Mouse (Mus musculus): ENCODE measurements at regions not wholly inside any gene's neighbourhood (a gene's known extent, or its start where the extent isn't known, plus 50 kb on each side); places are given as distances from the start of the nearest gene placed in this dataset.

DNA sequence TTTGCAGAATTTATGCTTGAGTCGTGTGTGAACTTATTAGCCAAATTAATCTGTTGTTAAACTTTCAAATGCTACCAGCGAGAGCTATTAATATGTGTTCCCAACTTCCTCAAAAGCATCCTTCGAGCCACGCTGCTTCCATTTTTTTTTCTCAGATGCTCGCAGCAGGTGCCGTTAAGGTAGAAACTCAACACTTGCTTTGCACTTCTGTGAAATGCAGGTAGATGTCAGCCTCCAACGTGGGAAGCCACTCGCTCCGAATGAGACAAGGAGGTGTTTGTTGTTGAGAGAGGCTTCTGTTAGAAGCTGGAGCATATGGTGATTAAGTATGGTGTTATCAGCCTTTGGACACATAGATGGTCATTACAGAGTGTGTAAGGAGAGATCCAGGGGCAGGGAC, 433.1 kb upstream of the Adgrl2 start:
- H3K27me3 ChIP-seq (replicated peaks): no peaks in the 10 kb centered on the region
- H3K36me3 ChIP-seq (replicated peaks; ENCODE audit: low read length): no peaks in the 10 kb centered on the region
- peaks cover 13% of the 10 kb centered on the region; the same call in 1 of the 2 replicates for H3K9me3 ChIP-seq
- no peak overlapping the region for H3K4me3 ChIP-seq (replicated peaks)
- TF ChIP-seq GATA1 (IDR thresholded peaks at IDR 0.05; ENCODE audit: borderline replicate concordance, low read length): no peak
- no peak for TF ChIP-seq FLI1 (IDR thresholded peaks at IDR 0.05; ENCODE audit: low read length)
- no peaks in the 10 kb centered on the region for H3K4me1 ChIP-seq

DNA sequence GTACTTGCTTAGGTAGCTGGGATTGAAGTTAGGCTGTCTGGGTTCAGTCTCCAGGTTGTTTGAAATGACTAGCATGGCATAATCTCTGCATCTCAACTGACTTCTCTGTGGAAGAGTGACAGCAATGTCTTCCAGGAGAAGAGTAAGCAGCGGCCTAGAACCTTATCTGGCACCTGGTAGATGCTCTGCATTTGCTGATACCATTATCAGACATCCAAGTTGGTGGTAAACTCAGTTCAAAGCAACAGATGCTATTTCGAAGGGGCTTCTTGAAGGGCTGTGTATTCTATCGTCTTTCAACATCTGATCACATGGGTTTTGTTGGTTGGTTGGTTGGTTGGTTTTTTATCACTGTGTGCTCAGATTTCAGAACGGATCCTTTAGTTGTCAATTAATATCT, 424.7 kb upstream of the Adgrl2 start:
- TF ChIP-seq FLI1 (IDR thresholded peaks at IDR 0.05; ENCODE audit: low read length) (no peak), GATA1 (IDR thresholded peaks at IDR 0.05; ENCODE audit: borderline replicate concordance, low read length) (no peak)
- H3K4me3 ChIP-seq (replicated peaks): no peak overlapping the region
- H3K4me1 ChIP-seq: no peaks in the 10 kb centered on the region
- no peaks in the 10 kb centered on the region for H3K27me3 ChIP-seq (replicated peaks)
- H3K36me3 ChIP-seq (replicated peaks; ENCODE audit: low read length): no peaks in the 10 kb centered on the region
- H3K9me3 ChIP-seq: peaks cover 10% of the 10 kb centered on the region; the same call in 1 of the 2 replicates

DNA sequence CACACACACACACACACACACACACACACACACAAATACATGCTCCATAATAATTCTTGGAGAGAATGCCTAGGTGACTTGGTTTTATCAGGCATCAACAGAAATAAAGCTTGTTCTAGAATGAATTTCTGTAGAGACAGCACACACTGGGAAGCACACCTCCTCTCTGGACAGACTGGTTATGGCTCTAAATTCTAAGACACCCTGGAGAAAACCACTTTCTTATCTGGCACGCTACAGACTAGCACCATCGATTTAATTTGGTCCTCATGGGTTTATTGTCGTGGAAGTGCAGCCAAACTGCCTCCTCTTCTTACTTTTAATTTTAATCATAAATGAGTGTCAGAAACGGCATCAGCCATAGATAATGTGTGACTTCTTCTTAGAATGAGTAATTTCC, 422.8 kb upstream of the Adgrl2 start:
- no peak for TF ChIP-seq FLI1 (IDR thresholded peaks at IDR 0.05; ENCODE audit: low read length)
- TF ChIP-seq GATA1 (IDR thresholded peaks at IDR 0.05; ENCODE audit: borderline replicate concordance, low read length): no peak
- no peaks in the 10 kb centered on the region for H3K27me3 ChIP-seq (replicated peaks)

DNA sequence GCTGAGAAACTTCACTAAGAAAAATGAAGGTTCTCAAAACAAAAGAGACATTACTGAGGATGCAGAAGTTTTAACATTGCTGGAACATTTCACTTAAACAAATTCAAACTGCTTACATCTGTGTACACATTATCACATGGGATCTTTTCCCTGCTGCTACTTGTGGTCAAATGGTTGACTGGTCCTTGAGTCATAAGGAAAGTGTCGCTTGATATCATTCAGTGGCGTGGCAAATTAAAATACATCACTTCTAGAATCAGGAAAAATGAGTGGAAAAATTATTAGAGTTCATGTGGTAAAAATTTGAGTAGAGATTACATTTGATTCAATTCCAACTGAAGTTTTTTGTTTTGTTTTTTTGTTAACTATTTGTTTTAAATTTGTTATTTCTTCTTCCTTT, 420.2 kb upstream of the Adgrl2 start:
- Histone ChIP-seq H3K9me3 (peaks cover 2% of the 10 kb centered on the region; the same call in 1 of the 2 replicates), H3K36me3 (replicated peaks; ENCODE audit: low read length) (no peaks in the 10 kb centered on the region), H3K27me3 (replicated peaks) (no peaks in the 10 kb centered on the region), H3K4me1 (no peaks in the 10 kb centered on the region), H3K4me3 (replicated peaks) (no peak overlapping the region)
- TF ChIP-seq FLI1 (IDR thresholded peaks at IDR 0.05; ENCODE audit: low read length) (no peak), GATA1 (IDR thresholded peaks at IDR 0.05; ENCODE audit: borderline replicate concordance, low read length) (no peak)

More for the DNA sequence above, 422.8 kb upstream of the Adgrl2 start:
- H3K4me1 ChIP-seq: no peaks in the 10 kb centered on the region
- no peaks in the 10 kb centered on the region for H3K36me3 ChIP-seq (replicated peaks; ENCODE audit: low read length)
- H3K9me3 ChIP-seq: peaks cover 4% of the 10 kb centered on the region; the same call in 1 of the 2 replicates
- no peak overlapping the region for H3K4me3 ChIP-seq (replicated peaks)

DNA sequence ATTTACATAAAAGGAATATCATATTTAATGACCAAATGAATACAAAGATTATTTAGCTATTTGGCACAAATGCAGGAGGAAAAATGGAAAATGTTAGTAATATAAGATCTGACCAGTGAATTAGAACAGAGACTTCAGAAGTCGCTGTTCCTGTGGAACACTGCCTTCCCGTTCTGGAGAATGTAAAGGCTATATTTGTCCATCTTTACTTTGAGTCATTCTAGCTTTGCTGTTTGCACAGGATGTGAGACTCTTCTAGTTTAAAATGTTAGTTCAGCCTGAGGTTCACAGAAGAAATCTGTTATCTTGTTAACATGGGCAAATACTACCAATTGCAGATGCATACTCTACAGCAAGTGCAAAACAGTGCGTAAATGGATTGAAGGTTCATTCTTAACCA, 418.5 kb upstream of the Adgrl2 start:
- Histone ChIP-seq H3K4me3 (replicated peaks) (no peak overlapping the region), H3K27me3 (replicated peaks) (no peaks in the 10 kb centered on the region), H3K9me3 (peaks cover 9% of the 10 kb centered on the region), H3K4me1 (no peaks in the 10 kb centered on the region), H3K36me3 (replicated peaks; ENCODE audit: low read length) (no peaks in the 10 kb centered on the region)
- TF ChIP-seq FLI1 (IDR thresholded peaks at IDR 0.05; ENCODE audit: low read length): no peak
- no peak for TF ChIP-seq GATA1 (IDR thresholded peaks at IDR 0.05; ENCODE audit: borderline replicate concordance, low read length)

DNA sequence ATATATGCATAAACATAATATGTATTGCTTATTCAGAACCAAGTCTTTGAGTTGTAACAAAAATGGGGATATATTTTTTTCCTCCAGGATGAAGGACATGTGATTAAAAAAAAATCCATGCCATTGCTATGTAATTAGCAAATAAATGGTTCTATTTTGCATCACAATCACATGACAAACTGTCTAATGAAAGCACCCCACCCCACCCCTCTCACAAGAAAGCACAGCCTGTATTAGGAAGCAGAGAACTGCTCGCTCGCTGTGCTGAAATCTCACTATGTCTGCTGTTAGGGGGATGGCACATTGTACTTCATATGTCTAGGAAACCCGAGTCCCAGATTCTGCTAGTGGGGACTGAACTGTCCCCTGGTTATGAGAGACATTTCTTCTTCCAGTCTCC, 415.5 kb upstream of the Adgrl2 start:
- Histone ChIP-seq H3K9me3 (peaks cover 9% of the 10 kb centered on the region), H3K4me1 (no peaks in the 10 kb centered on the region), H3K36me3 (replicated peaks; ENCODE audit: low read length) (no peaks in the 10 kb centered on the region), H3K4me3 (replicated peaks) (no peak overlapping the region), H3K27me3 (replicated peaks) (no peaks in the 10 kb centered on the region)
- TF ChIP-seq GATA1 (IDR thresholded peaks at IDR 0.05; ENCODE audit: borderline replicate concordance, low read length) (no peak), FLI1 (IDR thresholded peaks at IDR 0.05; ENCODE audit: low read length) (no peak)

DNA sequence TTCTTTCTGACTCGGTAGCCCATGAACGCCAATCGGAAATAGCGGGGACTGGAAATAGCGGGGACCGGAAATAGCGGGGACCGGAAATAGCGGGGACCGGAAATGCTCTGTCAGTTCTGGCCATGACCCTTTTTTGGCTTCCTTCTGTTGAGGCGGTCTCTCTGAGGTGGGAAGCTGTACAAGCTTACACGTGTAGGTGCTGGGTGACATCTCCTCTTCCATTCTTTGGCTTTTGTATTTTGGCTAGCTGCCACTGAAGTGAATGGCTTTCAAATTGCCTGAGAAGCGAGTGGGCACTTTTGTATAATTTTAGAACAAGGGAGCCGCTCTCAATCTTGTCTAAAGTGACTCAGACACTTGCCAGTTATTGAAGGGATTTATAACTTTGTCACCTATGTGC, 414.3 kb upstream of the Adgrl2 start:
- H3K4me3 ChIP-seq (replicated peaks): no peak overlapping the region
- H3K27me3 ChIP-seq (replicated peaks): no peaks in the 10 kb centered on the region
- no peak for TF ChIP-seq GATA1 (IDR thresholded peaks at IDR 0.05; ENCODE audit: borderline replicate concordance, low read length)
- no peak for TF ChIP-seq FLI1 (IDR thresholded peaks at IDR 0.05; ENCODE audit: low read length)
- H3K4me1 ChIP-seq: no peaks in the 10 kb centered on the region
- H3K9me3 ChIP-seq: peaks cover 9% of the 10 kb centered on the region
- no peaks in the 10 kb centered on the region for H3K36me3 ChIP-seq (replicated peaks; ENCODE audit: low read length)

DNA sequence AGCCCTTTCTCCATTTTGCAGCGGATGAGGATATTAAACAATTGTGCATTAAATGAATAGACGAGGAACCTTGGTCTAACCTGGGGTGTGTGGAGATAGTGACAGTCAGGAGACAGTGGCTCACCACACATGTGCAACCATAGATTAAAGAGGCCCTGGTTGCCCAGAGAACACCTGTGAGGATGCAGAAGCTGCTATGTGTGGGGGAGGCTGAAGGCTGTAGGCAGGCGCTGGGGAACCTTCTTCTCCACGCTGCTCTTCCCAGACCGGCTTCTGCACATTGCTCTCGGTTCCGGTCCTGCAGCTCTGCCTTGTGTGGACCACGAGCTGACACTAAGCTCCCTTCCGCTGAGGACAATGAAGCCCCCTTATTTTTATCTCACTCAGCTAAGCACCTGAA, 412.1 kb upstream of the Adgrl2 start:
- Histone ChIP-seq H3K27me3 (replicated peaks) (no peaks in the 10 kb centered on the region), H3K4me1 (no peaks in the 10 kb centered on the region), H3K9me3 (peaks cover 9% of the 10 kb centered on the region), H3K4me3 (replicated peaks) (no peak overlapping the region), H3K36me3 (replicated peaks; ENCODE audit: low read length) (no peaks in the 10 kb centered on the region)
- TF ChIP-seq GATA1 (IDR thresholded peaks at IDR 0.05; ENCODE audit: borderline replicate concordance, low read length): no peak
- no peak for TF ChIP-seq FLI1 (IDR thresholded peaks at IDR 0.05; ENCODE audit: low read length)

DNA sequence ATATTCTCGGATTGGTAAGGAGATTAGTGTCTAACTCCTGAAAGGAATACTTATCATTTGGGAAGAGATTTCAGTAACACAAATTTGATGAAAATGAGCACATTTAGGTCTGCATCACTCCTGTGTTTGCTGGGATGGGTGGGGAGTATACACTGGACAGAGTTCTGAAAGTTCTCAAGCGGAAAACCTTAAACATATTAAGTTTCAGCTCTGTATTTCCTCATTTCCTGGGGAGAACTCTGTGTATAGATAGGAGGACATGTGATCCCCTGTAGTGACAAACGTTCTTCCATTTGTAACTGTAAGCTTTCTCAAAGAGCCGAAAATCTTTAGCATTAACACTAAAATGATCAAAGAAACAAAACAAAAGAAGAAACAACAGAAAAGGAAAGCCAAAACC, 404.7 kb upstream of the Adgrl2 start:
- Histone ChIP-seq H3K36me3 (replicated peaks; ENCODE audit: low read length) (no peaks in the 10 kb centered on the region), H3K4me1 (peaks cover 4% of the 10 kb centered on the region; the same call in 1 of the 2 replicates), H3K9me3 (peaks cover 6% of the 10 kb centered on the region; the same call in 1 of the 2 replicates), H3K27me3 (replicated peaks) (no peaks in the 10 kb centered on the region), H3K4me3 (replicated peaks) (no peak overlapping the region)
- TF ChIP-seq GATA1 (IDR thresholded peaks at IDR 0.05; ENCODE audit: borderline replicate concordance, low read length): no peak
- TF ChIP-seq FLI1 (IDR thresholded peaks at IDR 0.05; ENCODE audit: low read length): no peak

DNA sequence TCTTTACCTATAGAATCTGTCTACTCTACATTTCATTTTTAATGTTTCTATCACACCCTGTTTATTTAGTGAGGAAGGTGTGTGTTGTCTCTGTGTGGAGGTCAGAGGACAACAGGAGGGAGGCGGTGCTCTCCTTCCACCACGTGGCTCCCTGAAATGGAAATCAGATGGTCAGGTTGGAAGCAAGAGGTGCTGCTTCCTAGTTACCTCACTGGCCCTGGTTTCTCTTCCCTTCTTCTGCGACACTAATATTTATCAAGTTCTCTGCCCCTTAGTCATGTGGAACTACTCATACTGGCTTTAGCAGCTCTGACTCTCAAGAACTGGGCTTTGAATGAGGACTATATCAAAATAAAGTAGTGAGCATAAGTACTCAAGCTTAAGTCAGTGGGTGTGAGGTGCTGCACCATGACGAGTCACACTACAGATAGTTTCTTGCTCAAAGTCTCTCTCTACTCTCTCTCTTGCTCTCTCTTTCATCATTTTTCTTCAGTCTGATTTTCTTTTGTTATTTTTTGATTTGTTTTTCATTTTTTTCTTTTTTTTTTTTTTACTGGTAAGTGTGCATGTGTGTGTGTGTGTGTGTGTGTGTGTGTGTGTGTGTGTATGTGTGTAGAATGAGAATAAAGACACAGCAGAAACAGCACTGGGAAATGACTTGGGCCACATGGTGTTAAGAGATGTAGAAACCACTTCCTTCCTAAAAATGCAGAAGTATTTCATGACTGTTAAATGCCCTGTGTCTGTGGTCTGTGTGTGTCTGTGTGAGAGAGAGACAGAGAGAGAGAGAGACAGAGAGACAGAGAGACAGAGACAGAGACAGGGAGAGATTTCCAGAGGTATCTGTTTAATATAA, 403.2 kb upstream of the Adgrl2 start:
- H3K4me1 ChIP-seq: peaks cover 4% of the 10 kb centered on the region; the same call in 1 of the 2 replicates
- TF ChIP-seq FLI1 (IDR thresholded peaks at IDR 0.05; ENCODE audit: low read length) (no peak), GATA1 (IDR thresholded peaks at IDR 0.05; ENCODE audit: borderline replicate concordance, low read length) (no peak)
- peaks cover 6% of the 10 kb centered on the region; the same call in 1 of the 2 replicates for H3K9me3 ChIP-seq
- peak overlapping the region; percentile 64 for H3K4me3 ChIP-seq (replicated peaks)
- no peaks in the 10 kb centered on the region for H3K27me3 ChIP-seq (replicated peaks)
- H3K36me3 ChIP-seq (replicated peaks; ENCODE audit: low read length): no peaks in the 10 kb centered on the region

Measured in megakaryocyte, embryonic 14.5 days (primary cell).